Mouse (Mus musculus) monocyte, adult 5-6 weeks (primary cell): ENCODE data around the gene Fam25c. TPM values are rescaled to one million over a fixed set of nuclear protein-coding genes. Genes with fewer than 3 reads are reported as not detected.
"Not testable (repeated sequence)": the region's sequence is repeated elsewhere in the genome, so short reads cannot be mapped to it uniquely, and the experiment has no call there.

ENCODE experiments used
- ATAC-seq: fragments of 153-309, 156-312 bp; replicated peaks from 2 replicates; pipeline ENCODE4 v1.8.0; 2017; ENCODE audit warnings: mild to moderate bottlenecking; ENCODE audit not compliant: low TSS enrichment, insufficient number of reproducible peaks, severe bottlenecking, poor library complexity, low FRiP score
- total RNA-seq: library from RNA; stranded (forward); fragments of 200-1000, 200-491, 200-594 nt; gene quantifications from 3 replicates; pipeline ENCODE4 v1.2.3, GENCODE M21; 2017

The Fam25c gene
- total RNA-seq, 1 experiment from 2014 or later, result not detected

GRCm38 (mm10) chr14:34343078-34343477 lies 12.2 kb downstream of the Fam25c start:
- peak; percentile 44 for ATAC-seq

GRCm38 (mm10) chr14:34341993-34342392 lies 13.2 kb downstream of the Fam25c start:
- ATAC-seq, result no peak

GRCm38 (mm10) chr14:34339446-34339845 lies 15.8 kb downstream of the Fam25c start:
- ATAC-seq, result no peak

GRCm38 (mm10) chr14:34332476-34332875 lies 22.8 kb downstream of the Fam25c start:
- no peak for ATAC-seq

GRCm38 (mm10) chr14:34331886-34332285 lies 23.3 kb downstream of the Fam25c start:
- no peak for ATAC-seq

GRCm38 (mm10) chr14:34330657-34331158 lies 24.5 kb downstream of the Fam25c start:
- no peak for ATAC-seq

GRCm38 (mm10) chr14:34327618-34328017 lies 27.6 kb downstream of the Fam25c start:
- ATAC-seq, result no peak

GRCm38 (mm10) chr14:34326606-34327005 lies 28.6 kb downstream of the Fam25c start:
- ATAC-seq, result no peak

GRCm38 (mm10) chr14:34323576-34324085 lies 31.6 kb downstream of the Fam25c start:
- no peak for ATAC-seq

GRCm38 (mm10) chr14:34318113-34318512 lies 37.1 kb downstream of the Fam25c start:
- ATAC-seq, result no peak

- ATAC-seq, result no peak
These were observed 37.8 kb downstream of the Fam25c start for GRCm38 (mm10) chr14:34317431-34317830.

- ATAC-seq, result no peak
These were observed 38.9 kb downstream of the Fam25c start for GRCm38 (mm10) chr14:34316346-34316745.

- ATAC-seq, result no peak
These were observed 40.4 kb downstream of the Fam25c start for GRCm38 (mm10) chr14:34314796-34315195.

GRCm38 (mm10) chr14:34314383-34314782 lies 40.9 kb downstream of the Fam25c start:
- ATAC-seq, result not testable (repeated sequence)

- no peak for ATAC-seq
These were observed 41.6 kb downstream of the Fam25c start for GRCm38 (mm10) chr14:34313612-34314011.

GRCm38 (mm10) chr14:34312339-34313048 lies 42.7 kb downstream of the Fam25c start:
- ATAC-seq, result no peak

GRCm38 (mm10) chr14:34311691-34312090 lies 43.5 kb downstream of the Fam25c start:
- ATAC-seq, result no peak

GRCm38 (mm10) chr14:34311021-34311631 lies 44.1 kb downstream of the Fam25c start:
- ATAC-seq, result peak; percentile 51

- ATAC-seq, result peak; percentile 78
These were observed 44.8 kb downstream of the Fam25c start, which contains the start of the genes Shld2 and Glud1 for GRCm38 (mm10) chr14:34310234-34310965. Shld2 (minus strand) TSS chr14:34310493. Glud1 (plus strand) TSS chr14:34310727.
